Mouse (Mus musculus) neural tube, embryonic 12.5 days (tissue): Measurements from ENCODE around the gene Slc39a11. TPM values are rescaled to one million over a fixed set of nuclear protein-coding genes. Genes with fewer than 3 reads are reported as not detected.

Experiments
- ATAC-seq: fragments of 200-750 bp; cut with Nextera tagmentation; 2 replicates; pipeline ENCODE4 v1.8.0; 2017; ENCODE audit warnings: low read depth, mild to moderate bottlenecking, moderate TSS enrichment, moderate library complexity; ENCODE audit not compliant: low FRiP score
- H3K27ac ChIP-seq: fragments of 300-500 bp; sonication (generic); 2 replicates; pipeline ENCODE4 v1.5.1; 2016
- H3K27me3 ChIP-seq: fragments of 300-500 bp; sonication (generic); replicated peaks from 2 replicates; pipeline ENCODE4 v1.6.1; 2016; ENCODE audit warnings: mild to moderate bottlenecking
- H3K36me3 ChIP-seq: fragments of 300-500 bp; sonication (generic); 2 replicates; pipeline ENCODE4 v1.6.1; 2016; ENCODE audit warnings: mild to moderate bottlenecking
- H3K4me1 ChIP-seq: fragments of 300-500 bp; sonication (generic); 2 replicates; pipeline ENCODE4 v1.6.1; 2016
- H3K4me2 ChIP-seq: fragments of 300-500 bp; sonication (generic); replicated peaks from 2 replicates; pipeline ENCODE4 v1.6.1; 2016; ENCODE audit warnings: mild to moderate bottlenecking
- H3K4me3 ChIP-seq: fragments of 300-500 bp; sonication (generic); 2 replicates; pipeline ENCODE4 v1.5.1; 2016
- H3K9ac ChIP-seq: fragments of 300-500 bp; sonication (generic); 2 replicates; pipeline ENCODE4 v1.6.1; 2016; ENCODE audit warnings: mild to moderate bottlenecking
- H3K9me3 ChIP-seq: fragments of 300-500 bp; sonication (generic); 2 replicates; pipeline ENCODE4 v1.6.1; 2016; ENCODE audit warnings: mild to moderate bottlenecking
- WGBS: fragments of 180-500 bp; shearing (Covaris S2); methylation state at CpG from one replicate; pipeline ENCODE4 v1.1.7; 2016; 5-methylcytosine and 5-hydroxymethylcytosine counted together
- polyA plus RNA-seq: library from polyadenylated mRNA; unstranded; fragments of >200 nt; fragmentation: Nextera tagmentation; extraction: Ambion mirVana; gene quantifications from 2 replicates; pipeline ENCODE4 v1.2.1, GENCODE M21; 2016

Gene Slc39a11
- polyA plus RNA-seq, 1 experiment from 2014 or later = 26.1 TPM

DNA sequence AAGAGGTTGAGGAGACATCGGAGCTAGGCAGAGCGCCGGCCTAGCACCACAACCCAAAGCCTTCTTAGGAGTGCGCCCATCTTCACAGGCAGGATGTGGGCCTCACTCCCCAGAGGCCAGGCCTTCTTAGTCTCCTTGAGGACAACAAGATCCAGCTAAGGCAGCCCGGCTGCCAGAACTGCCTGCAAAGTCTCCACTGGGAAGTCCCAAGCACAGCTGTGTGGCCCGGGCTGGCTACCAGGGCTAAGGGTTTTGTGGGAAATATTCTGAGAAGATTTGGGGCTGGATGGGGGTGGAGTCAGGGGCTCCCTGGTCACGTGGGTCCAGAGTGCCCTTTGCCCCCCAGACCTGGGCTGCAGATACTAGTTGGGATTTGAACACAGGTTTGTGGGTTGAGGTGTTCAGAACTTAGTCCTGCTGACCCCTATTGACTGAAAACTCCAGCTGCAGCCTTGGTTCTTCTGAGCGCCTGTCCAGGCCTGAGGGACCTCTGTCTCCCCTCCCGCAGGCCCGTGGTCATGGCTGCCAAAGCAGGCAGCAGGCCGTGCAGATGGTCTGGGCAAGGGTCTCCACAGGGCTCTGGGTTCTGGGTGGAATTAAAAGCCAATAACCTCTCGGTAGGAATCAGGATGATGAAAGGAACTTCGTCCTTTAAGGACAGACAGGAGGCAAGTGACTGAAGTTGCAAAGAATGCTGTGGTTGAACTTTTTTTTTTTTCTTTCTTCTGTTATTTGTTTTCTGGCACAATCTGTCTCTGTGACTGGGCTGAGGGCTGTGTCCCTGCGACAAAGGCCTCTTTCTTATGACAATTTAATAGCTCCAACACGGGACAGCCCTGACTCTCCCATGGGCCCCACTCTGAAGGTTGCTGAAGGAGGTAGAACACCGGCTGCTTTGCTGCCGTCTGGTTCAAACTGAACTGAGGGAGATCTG is 357.8 kb downstream of the Slc39a11 start:
- H3K4me2 ChIP-seq = no peak overlapping the region
- no peaks in the 10 kb centered on the region for H3K27me3 ChIP-seq
- ATAC-seq = no peak
- no peaks in the 10 kb centered on the region for H3K36me3 ChIP-seq
- H3K9ac ChIP-seq = no peak overlapping the region
- no peaks in the 10 kb centered on the region for H3K9me3 ChIP-seq
- H3K4me3 ChIP-seq = no peak overlapping the region
- 39% methylated on average over 17 of the region's 17 CpGs for WGBS
- H3K27ac ChIP-seq = peak overlapping the region; percentile 15; the same call in 1 of the 2 replicates
- H3K4me1 ChIP-seq = peaks cover 37% of the 10 kb centered on the region

DNA sequence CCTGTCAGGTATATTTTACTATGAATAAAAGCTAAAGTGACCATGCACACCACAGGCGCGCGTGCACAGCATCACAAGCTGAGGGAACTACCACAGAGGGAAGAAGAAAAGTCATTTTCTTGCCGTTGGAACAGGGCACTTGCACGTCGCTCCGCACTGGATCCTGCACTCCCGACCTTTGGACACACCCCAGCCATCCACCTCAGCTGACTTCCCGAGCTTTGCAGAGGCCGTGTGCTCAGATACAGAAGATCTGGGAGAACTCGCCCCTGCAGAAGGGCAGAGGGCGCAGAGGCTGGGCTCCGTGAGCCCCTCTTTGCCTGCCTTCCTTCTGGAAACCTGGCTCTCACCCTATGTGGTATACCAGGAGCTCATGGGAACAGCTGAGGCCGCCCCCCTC is 359.0 kb downstream of the Slc39a11 start:
- H3K9ac ChIP-seq = no peak overlapping the region
- 84% methylated on average over 14 of the region's 14 CpGs for WGBS
- no peak overlapping the region for H3K4me3 ChIP-seq
- no peaks in the 10 kb centered on the region for H3K36me3 ChIP-seq
- H3K27ac ChIP-seq = no peak overlapping the region
- H3K9me3 ChIP-seq = no peaks in the 10 kb centered on the region
- H3K4me1 ChIP-seq = peaks cover 37% of the 10 kb centered on the region
- no peaks in the 10 kb centered on the region for H3K27me3 ChIP-seq
- H3K4me2 ChIP-seq = no peak overlapping the region
- ATAC-seq = no peak

DNA sequence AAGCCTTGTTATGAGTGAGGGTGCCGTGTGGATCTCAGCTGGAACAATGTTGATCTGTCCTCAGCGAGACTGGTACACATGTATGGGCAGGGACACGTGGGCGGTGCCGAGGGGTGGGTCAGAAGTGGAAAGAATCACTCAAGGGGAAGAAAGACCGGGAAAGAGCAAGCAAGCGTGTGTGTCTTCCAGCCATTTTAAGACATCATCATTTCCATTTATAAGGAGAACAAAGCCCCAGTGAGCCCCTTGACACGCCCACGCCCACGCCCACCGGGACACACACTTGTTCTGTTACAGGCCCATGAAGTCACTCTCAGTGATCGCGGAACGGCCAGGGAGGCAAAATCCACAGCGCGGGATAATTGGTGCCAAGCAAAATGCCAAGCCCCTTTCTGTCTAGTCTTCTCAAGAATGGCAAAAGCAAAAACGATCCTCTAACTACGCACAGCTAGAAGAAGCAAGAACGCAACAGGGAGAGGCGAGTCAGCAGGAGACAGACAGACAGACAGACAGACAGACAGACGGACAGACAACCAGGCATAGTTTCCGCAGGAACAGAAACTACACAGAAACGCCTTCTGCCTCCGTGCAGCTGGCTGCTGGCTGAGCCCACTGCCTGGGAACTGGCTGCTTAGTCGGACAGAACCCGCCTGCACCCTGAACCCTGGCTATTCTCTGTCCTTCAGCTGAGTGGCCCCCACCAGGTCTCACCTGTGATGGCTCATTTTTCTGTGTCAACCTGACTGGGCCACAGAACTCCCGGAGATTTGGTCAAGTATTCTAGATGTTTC is 364.7 kb downstream of the Slc39a11 start:
- 55% methylated on average over 27 of the region's 27 CpGs for WGBS
- no peak overlapping the region for H3K27ac ChIP-seq
- ATAC-seq = peak; percentile 41; the same call in 1 of the 2 replicates
- H3K4me3 ChIP-seq = no peak overlapping the region
- no peak overlapping the region for H3K9ac ChIP-seq
- peaks cover 24% of the 10 kb centered on the region for H3K4me1 ChIP-seq
- H3K27me3 ChIP-seq = no peaks in the 10 kb centered on the region
- H3K4me2 ChIP-seq = no peak overlapping the region; the same call in 1 of the 2 replicates
- H3K36me3 ChIP-seq = no peaks in the 10 kb centered on the region
- H3K9me3 ChIP-seq = no peaks in the 10 kb centered on the region

DNA sequence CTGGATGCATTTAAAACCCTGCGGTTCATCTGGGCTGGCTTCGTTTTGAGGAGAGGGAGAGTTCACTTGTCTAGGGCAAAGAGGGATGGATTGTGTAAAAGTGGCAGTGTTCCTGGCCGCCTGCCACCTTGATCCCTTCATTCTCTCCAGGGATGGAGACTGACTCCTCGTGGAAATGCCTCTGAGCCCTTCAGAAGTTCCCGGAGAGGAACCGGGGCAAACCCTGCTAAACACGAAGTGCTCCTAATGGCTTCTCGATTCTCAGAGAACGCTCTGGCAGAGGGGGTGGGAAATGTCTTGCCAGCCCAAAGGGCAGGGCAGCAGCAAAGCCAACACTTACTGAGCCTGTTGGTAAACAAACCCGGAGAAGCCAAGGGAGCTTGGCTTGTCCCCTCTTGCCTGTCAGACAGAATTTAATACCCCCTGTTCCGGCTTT is 366.5 kb downstream of the Slc39a11 start:
- ATAC-seq = no peak
- WGBS = 45% methylated on average over 11 of the region's 11 CpGs
- Histone ChIP-seq H3K27me3 (no peaks in the 10 kb centered on the region), H3K4me3 (no peak overlapping the region), H3K4me2 (no peak overlapping the region), H3K27ac (no peak overlapping the region), H3K4me1 (peaks cover 24% of the 10 kb centered on the region), H3K9me3 (no peaks in the 10 kb centered on the region), H3K9ac (no peak overlapping the region), H3K36me3 (no peaks in the 10 kb centered on the region)

DNA sequence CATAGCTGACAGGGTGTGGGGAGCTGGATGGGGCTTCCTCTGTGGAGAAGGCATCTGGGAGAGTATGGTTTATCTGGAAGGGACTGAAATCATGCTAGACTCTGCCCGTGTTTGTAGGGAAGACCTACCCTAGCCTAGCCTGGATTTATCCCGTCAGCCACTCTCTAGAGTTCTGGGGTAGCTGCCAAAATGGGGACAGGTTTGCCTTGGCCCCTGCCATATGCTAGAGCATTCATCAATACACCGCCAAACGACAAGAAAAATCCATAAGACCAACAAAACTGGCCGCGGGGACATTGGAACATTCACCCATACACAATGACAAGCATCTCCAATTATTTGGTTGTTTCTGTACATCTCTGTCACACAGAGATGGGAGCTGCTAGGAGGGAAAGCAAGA is 371.6 kb downstream of the Slc39a11 start:
- 93% methylated on average over 6 of the region's 6 CpGs for WGBS
- H3K4me1 ChIP-seq = peaks cover 15% of the 10 kb centered on the region
- ATAC-seq = no peak
- H3K36me3 ChIP-seq = no peaks in the 10 kb centered on the region
- no peak overlapping the region for H3K4me3 ChIP-seq
- H3K27me3 ChIP-seq = no peaks in the 10 kb centered on the region
- no peak overlapping the region for H3K4me2 ChIP-seq
- no peak overlapping the region for H3K9ac ChIP-seq
- no peak overlapping the region for H3K27ac ChIP-seq
- no peaks in the 10 kb centered on the region for H3K9me3 ChIP-seq

DNA sequence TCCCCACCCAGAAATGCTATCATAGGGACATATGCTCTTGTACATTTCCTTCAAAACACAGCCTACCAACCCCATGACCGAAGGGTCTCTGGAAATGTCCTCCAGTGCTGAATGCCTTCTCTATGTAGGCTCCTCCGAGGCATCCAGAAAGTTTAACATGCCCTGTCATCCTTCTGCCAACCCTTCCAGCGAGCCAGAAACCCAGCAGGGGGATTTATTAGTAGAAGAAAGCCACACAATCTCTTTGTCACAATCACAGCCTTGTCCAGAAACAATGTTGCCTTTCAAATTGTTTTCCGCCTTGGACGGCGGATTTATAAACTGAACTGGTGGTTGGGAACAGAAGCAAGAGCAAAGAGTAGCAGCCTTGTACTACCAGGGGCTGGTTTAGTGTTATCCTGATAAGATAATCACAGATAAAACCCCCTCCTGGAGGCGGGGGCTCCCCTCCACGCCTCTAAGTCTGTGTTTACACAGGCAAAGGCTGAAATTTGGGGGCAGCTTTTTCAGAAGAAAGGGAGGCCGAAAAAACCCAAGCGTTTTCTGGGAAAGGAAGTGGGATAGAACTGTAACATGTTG is 372.8 kb downstream of the Slc39a11 start:
- no peak for ATAC-seq
- H3K4me2 ChIP-seq = no peak overlapping the region
- no peaks in the 10 kb centered on the region for H3K9me3 ChIP-seq
- H3K4me3 ChIP-seq = no peak overlapping the region
- 52% methylated on average over 10 of the region's 10 CpGs for WGBS
- H3K9ac ChIP-seq = no peak overlapping the region
- no peaks in the 10 kb centered on the region for H3K27me3 ChIP-seq
- peaks cover 8% of the 10 kb centered on the region for H3K4me1 ChIP-seq
- H3K36me3 ChIP-seq = no peaks in the 10 kb centered on the region
- H3K27ac ChIP-seq = no peak overlapping the region

DNA sequence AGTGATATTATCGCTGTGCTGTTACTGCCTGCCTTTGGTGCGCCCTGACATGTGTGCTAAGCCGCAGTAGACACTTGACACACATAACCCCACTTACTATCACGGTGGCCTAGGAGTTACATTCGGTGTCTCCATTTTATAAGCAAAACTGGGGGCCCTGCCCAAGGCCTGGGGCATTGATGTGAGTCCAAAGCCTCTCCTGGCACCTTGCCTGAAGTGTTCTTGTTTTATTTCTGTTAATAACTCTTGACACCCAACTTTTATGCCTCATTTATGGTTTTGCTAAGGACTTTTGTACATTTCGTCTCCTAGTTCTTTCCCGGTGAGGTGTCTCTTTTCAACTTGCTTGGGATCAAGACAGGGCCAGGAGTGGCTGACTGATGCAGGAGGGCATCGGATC is 373.4 kb downstream of the Slc39a11 start:
- Histone ChIP-seq H3K27me3 (no peaks in the 10 kb centered on the region), H3K27ac (no peak overlapping the region), H3K9me3 (no peaks in the 10 kb centered on the region), H3K4me1 (peaks cover 8% of the 10 kb centered on the region), H3K4me2 (no peak overlapping the region), H3K9ac (no peak overlapping the region), H3K4me3 (no peak overlapping the region), H3K36me3 (no peaks in the 10 kb centered on the region)
- ATAC-seq = no peak
- 94% methylated on average over 8 of the region's 8 CpGs for WGBS

DNA sequence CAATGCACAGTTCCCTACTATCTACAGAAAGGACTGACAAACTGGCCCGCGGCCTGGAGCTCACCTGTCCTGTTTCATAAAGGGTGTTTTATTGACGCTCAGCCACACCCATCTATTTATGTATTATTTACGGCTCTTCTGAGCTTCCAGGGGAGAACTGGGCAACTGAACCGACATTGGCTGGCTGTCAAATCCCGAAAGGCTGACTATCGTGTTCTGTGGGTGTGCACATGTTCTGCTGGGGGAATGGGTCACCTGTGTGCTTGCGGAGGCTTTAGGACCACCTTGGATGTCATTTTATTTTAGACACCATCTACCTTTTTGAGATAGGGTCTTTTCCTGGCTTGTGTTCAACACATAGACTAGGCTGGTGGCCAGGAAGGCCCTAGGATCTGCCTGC is 375.8 kb downstream of the Slc39a11 start:
- Histone ChIP-seq H3K4me2 (no peak overlapping the region), H3K27me3 (no peaks in the 10 kb centered on the region), H3K36me3 (no peaks in the 10 kb centered on the region), H3K4me1 (peaks cover 8% of the 10 kb centered on the region), H3K27ac (no peak overlapping the region), H3K9me3 (no peaks in the 10 kb centered on the region), H3K9ac (no peak overlapping the region), H3K4me3 (no peak overlapping the region)
- ATAC-seq = no peak
- 84% methylated on average over 8 of the region's 8 CpGs for WGBS

DNA sequence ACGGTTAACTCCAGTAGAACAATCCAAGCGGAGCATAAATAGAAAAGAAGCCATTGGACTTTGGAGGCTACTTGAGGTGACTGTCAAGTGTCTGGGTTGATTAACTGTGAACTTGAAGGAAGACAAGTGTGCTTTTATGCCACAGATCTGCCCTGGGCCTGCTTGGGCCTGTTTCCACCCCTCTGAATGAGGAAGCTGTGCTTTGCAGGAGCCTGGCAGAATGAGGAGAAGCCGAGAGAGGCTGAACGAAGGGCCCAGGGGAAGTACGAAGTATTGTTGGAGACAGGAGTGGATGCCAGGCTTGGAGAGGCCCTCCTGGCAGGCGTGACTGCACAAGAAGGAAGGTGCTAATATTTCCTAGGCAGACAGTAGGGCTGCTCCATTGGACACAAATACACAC is 378.0 kb downstream of the Slc39a11 start:
- no peak overlapping the region for H3K27ac ChIP-seq
- H3K4me1 ChIP-seq = peaks cover 3% of the 10 kb centered on the region
- no peak for ATAC-seq
- WGBS = 83% methylated on average over 6 of the region's 6 CpGs
- H3K27me3 ChIP-seq = no peaks in the 10 kb centered on the region
- no peak overlapping the region for H3K4me3 ChIP-seq
- no peaks in the 10 kb centered on the region for H3K36me3 ChIP-seq
- H3K9ac ChIP-seq = no peak overlapping the region
- H3K4me2 ChIP-seq = no peak overlapping the region
- H3K9me3 ChIP-seq = no peaks in the 10 kb centered on the region

DNA sequence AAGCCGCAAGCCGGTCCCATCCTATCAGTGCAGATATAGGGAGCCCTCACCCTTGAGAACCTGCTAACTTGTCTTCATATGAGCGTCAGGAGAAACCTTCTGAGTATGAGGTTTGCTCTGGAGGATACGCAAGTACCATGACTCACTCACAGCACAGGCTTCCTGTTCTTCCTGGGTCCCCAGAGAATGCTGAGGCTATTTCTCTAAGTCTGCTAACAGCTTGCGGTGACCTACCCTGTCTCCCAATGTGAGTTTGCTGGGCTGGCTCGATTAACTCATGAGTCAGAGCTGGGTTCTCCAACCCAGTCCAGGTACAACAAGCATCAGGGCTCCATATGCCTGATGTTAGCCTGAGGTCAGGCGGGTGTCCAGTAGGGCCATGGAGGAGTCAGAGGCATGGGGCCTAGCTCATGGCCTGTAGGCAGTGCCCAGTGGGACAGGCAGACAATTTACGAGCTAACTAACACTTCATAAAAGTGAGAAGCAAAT is 381.0 kb downstream of the Slc39a11 start:
- Histone ChIP-seq H3K4me2 (no peak overlapping the region), H3K4me1 (no peaks in the 10 kb centered on the region; the same call in 1 of the 2 replicates), H3K27me3 (no peaks in the 10 kb centered on the region), H3K4me3 (no peak overlapping the region), H3K36me3 (no peaks in the 10 kb centered on the region), H3K9me3 (no peaks in the 10 kb centered on the region), H3K27ac (no peak overlapping the region), H3K9ac (no peak overlapping the region)
- 90% methylated on average over 8 of the region's 8 CpGs for WGBS
- ATAC-seq = no peak

DNA sequence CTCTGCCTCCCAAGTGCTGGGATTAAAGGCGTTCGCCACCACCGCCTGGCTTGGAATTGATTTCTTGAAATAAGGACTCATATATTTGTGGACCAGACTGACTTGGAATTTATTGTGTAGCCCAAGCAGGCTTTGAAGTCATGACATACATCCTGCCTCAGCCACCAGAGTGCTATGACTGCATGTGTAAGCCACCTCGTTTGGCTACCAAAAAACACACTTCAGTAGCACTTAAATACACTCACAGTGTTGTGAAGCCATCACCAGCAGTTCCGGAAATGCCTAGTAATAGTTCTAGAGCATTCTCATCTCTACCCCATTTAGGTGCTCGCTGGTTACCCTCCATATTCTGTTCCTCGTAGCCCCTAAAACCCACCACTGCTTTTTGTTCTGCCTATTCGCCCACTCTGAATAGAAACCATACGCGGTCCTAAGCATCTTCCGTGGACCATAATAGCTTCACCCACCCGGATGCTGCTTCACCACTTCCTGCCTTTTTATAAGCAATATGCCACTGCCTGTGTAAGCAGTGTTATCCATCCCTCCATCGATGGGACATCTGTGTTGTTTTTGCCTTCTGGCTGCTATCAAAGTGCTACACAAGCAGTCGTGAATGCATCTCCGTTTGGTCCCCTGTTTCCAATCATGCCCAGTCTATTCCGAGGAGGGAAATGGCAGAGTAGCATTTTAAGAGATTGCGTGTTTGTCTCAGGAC is 382.2 kb downstream of the Slc39a11 start:
- 87% methylated on average over 17 of the region's 17 CpGs for WGBS
- Histone ChIP-seq H3K4me1 (peaks cover 3% of the 10 kb centered on the region; the same call in 1 of the 2 replicates), H3K9ac (no peak overlapping the region), H3K4me2 (no peak overlapping the region), H3K36me3 (no peaks in the 10 kb centered on the region), H3K27ac (no peak overlapping the region), H3K9me3 (no peaks in the 10 kb centered on the region), H3K27me3 (no peaks in the 10 kb centered on the region), H3K4me3 (no peak overlapping the region)
- ATAC-seq = no peak
